Mouse (Mus musculus): ENCODE data around the gene Dnm3.

GRCm38 (mm10) chr1:162160718-162161117 lies 317.1 kb downstream of the Dnm3 start:
- TF ChIP-seq CTCF (IDR thresholded peaks at IDR 0.05; ENCODE audit: insufficient read depth, low read length) (no peak), POLR2A (IDR thresholded peaks at IDR 0.05; ENCODE audit: borderline replicate concordance, extremely low read depth, low read depth, low read length) (no peak)

All from lung, adult 2 months (tissue).